Mouse (Mus musculus): ENCODE results near the gene Poc1b.
A peak's percentile ranks its signal among the peaks of the same experiment; 100 is the strongest.

The Poc1b gene

GRCm38 (mm10) chr10:99115471-99116236 lies 8.8 kb downstream of the Poc1b start:
- no peak for DNase-seq (ENCODE audit: low spot score)

- DNase-seq (ENCODE audit: low spot score), result no peak
Observed at GRCm38 (mm10) chr10:99116237-99116632, 9.4 kb downstream of the Poc1b start.

DNA sequence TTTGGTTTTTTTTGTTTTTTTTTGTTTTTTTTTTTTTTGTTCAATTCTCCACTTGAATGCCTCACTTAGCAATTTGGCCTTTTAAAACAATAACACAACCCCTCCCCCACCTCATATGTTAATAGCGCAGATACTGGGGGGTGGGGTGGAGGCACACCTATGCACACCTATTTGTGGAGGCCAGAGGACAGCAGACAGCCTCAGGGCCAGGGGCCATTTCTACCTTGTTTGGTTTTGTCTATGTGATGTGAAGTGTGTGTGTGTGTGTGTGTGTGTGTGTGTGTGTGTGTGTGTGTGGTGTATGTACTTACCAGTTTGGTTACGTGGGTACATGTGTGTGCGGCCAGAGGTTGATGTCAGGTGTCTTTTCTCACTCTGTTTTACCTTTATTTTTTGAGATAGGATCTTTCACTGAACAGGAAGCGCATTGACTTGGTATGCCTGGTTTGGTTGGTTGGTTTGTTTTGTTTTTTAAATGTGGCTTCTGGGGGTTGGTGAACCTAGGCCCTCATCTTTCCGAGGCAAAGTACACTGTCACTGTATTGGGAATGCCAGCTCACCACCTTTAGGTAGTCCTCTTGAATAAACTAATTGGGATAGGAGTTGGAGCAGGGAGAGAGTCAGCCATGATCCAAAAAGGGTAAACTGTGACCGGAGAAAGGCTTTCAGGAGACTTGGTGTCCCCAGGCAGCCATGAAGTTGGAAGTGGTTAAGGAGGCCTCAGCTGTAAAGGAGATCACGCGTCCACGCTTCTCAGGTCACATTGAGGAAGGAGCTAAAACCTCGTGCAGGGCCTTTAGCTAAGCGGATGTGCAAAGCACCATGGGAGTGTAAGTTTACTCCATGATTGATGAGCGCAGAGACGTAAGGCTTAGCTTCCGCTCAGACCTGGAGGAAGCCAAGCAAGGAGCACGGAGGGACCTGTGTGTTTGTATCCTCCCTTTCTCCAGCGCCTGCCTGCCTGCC lies 10.1 kb downstream of the Poc1b start:
- no peak for DNase-seq (ENCODE audit: low spot score)

- DNase-seq (ENCODE audit: low spot score), result no peak
Observed at GRCm38 (mm10) chr10:99117876-99118275, 11.0 kb downstream of the Poc1b start.

DNA sequence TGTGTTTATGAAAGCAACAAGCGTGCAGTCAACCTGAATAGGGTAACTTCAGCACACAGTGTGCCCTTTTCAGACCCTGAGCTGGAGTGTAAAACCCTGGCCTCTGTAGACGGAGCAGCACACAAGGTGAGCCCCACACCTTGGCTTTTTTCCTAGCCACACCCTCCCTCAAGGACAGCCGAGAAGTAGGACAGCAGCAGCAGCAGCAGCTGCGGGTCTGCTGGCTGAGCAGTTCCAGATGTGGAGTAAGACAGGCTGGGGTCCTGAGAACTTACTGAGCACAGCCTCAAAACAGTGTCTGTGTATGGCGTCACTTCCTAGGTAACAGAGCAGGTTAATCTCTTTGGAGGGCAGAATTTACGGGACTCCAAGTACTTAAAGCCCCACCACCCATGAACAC lies 11.9 kb downstream of the Poc1b start:
- no peak for DNase-seq (ENCODE audit: low spot score)

DNA sequence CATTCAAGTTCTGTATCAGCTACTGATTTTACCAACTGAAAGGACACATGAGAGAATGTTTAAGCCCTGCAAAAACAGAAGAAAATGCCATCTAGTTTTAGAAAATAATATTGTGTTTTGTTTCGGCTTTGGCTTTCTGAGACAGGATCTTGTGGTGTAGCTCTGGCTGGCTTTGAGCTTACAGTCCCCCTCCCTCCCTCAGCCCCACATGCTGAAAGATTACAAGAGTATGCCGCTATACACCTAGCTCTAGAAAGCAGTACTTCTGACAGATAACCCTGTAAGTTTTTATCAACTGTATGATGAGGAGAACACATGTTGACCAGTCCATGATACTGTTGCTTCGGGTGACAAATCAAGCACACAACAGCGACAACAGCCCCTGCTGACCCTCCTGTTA lies 12.6 kb downstream of the Poc1b start:
- no peak for DNase-seq (ENCODE audit: low spot score)

DNA sequence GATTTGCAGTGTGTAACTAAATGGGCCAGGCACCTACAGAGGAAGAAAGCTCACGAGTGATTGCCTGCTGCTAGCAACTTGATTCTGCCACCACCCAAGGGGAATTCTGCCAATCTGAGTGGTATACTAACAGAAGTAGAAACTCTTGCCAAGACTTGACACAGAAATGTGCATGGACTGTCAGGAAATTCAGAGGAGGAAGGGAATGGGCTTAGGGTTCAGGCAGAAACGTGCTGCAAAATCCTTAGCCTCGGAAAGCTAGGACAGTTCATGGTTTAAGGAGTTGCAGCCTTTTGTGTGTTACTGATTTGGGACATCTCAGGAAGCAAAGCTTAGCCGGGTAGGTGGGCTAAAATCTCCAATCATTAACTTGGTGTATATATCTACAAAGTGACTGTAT lies 19.4 kb downstream of the Poc1b start, which contains the start of gene Phxr2:
TSS of gene Phxr2 (minus strand) at position 101 of the 400 bp plus-strand sequence.
- no peak for DNase-seq (ENCODE audit: low spot score)

DNA sequence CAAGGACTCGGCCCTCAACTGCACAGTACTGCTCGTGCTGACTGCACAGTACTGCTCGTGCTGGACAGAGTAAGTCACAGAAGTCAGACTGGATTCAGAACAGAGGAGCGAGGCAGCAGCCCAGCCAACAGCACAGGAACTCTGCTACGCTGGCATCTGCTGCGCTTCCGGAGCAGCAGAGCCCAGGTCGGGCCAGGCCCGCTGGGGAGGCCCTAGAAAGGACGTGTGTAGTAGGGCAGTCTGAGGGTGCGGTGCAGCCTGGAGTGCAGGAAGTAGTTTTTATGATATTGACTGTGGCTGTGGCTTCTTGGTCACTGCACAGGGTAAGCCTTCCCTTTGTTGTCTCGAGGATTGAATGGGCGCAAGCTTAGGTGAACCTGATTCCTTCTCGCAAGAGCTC lies 20.1 kb downstream of the Poc1b start:
- no peak for DNase-seq (ENCODE audit: low spot score)

DNA sequence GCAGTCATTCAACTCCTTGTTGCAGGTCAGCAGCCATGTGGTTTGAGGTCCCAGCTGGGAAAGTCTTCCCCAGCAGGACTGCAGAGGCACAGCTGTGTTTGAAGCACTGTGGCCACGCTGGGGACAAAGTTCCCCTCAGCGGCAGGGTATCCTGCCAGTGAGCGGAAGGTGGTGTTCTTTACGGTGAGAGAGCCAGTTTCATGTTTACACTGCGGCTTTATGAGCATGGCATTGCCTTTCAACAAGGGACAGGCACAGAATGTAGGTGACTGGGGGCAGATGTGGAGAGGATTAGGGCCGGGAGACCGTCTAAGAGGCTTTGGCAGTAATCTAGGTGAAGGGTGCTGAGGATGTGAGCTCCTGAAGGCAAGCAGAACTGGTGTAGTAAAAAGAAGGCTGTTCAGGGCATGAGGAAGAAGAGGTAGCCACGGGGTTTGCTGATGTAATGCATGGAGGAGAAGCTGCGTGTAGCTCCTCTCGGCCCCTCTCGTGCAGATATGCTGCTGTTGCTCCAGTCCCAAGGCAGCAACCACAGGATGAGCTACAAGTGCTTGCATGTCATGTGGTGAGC lies 20.9 kb downstream of the Poc1b start:
- no peak for DNase-seq (ENCODE audit: low spot score)

DNA sequence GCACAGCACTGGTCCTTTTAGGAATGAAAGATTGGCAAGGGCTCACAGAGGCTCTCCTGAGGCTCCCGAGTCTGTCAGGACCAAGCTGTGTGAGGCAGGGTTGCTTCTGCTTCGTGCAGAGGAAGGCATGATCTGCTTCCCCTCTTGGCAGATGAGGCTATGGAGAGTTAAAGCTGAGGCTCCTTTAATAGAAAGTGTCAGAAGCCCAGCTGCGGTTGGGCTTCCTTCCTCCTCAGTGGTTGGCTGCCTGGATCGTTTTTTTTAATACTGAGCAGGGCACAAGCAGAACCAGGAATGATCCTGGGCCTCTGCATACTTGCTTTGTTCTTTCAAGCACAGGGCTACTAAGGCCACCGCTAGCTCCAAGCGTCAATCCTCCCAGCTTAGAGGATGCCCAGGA lies 23.8 kb downstream of the Poc1b start:
- peak; percentile 52 for DNase-seq (ENCODE audit: low spot score)

DNA sequence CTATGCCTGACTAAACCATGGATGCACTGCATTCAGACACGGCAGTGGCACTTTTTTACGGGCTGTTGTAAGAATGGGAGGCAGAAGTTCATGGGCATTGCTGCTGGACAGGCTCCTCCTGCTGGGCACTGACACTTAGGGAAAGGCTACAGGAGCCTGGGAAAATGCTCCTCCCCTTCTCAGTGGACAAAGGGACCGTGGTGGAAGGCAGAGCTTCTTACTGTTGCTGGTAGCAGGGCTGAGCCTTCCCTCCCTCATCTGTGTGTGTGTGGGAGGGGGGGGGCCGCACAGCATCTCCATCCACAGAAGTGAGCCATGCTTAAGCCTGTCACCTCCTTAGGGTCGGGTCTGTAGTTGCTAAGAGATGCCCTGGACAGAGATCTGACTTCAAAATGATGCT lies 24.5 kb downstream of the Poc1b start:
- no peak for DNase-seq (ENCODE audit: low spot score)

- DNase-seq (ENCODE audit: low spot score), result peak; percentile 32
Observed at GRCm38 (mm10) chr10:99132189-99132588, 25.4 kb downstream of the Poc1b start.

GRCm38 (mm10) chr10:99132595-99133272 lies 25.9 kb downstream of the Poc1b start:
- no peak for DNase-seq (ENCODE audit: low spot score)

DNA sequence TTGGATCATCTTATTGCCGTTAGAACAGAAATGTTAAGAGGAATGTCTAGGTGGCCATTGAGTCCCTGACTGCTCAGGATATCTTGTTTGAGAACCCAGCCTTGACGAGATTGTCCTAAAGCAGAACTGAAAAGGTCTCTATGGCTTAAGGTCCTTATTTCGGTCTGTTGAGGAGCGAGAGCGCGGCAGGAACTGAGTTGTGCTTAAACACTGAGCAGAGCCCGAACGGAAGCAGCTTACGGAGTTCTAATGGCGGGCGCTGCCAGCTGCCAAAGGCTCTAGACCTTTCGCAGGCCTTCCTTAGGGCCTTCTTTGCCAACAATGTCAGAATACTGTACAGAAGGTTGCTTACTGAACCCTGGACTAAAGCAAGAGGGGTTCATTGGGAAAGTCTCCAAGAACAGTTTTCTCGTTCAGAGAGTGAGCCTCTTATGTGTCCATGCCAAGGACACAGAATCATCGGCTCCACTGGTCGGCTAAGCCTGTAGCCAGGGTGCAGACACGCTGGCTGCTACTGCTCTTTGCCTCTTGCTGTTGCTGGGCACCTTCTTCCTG lies 26.6 kb downstream of the Poc1b start:
- DNase-seq (ENCODE audit: low spot score), result no peak

DNA sequence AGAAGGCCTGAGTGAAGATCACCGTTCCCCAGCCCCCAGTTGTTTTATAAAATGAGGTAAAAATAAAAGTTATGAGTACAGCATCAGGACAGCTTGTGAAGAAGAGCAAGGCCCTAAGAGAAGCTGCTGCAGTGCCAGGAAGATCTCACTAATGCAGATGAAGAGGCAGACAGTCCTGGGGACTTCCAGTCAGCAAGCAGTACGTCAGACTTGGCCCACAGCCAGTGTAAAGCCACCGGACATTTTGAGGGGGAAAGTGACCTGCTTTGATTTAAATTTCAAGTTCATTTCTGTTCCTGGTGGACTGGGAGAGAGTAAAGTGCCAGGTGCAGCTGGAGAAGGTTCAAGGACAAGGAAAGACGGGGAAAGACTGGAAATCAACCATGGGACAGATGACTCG lies 29.5 kb downstream of the Poc1b start:
- DNase-seq (ENCODE audit: low spot score), result no peak

DNA sequence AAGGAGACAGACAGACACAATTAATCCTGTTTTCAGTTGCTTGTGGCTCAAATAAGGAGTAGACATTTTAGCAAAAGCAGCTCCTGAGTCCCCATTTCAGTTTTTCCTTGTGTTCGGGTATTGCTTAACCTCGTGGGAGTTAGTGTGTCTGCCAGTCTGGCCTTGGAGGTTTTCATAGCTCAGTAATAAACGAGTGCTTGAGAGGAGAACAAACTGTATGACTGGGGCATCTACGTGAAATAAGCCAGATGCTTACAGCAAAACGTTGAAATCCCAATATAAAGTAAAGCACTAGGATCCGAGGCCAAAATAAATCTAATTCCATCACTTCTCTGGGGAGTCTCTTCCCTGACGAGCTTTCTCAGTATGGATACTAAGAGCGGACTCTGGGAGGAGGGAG lies 38.8 kb downstream of the Poc1b start:
- DNase-seq (ENCODE audit: low spot score), result no peak

- no peak for DNase-seq (ENCODE audit: low spot score)
Observed at GRCm38 (mm10) chr10:99146596-99146995, 39.8 kb downstream of the Poc1b start.

DNA sequence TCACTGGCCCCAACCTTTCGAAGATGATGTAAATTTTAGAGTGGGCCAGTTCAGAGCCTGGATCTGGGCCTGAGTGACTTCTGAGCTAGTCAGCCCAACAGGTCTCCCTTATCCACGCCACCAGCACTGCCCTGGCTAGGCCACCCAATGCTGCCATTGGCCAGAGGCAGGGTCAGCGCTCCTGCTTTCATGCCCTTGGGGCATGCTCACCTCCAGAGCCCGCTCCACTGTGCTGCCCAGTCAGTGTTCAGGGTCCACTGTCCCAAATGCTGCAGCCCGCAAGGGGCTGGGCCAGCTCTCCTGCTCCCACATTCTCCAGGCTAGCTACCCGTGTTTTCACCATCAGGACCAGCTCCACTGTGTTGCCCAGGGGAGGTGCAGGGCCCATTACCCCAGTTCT lies 43.2 kb downstream of the Poc1b start:
- DNase-seq (ENCODE audit: low spot score), result no peak

DNA sequence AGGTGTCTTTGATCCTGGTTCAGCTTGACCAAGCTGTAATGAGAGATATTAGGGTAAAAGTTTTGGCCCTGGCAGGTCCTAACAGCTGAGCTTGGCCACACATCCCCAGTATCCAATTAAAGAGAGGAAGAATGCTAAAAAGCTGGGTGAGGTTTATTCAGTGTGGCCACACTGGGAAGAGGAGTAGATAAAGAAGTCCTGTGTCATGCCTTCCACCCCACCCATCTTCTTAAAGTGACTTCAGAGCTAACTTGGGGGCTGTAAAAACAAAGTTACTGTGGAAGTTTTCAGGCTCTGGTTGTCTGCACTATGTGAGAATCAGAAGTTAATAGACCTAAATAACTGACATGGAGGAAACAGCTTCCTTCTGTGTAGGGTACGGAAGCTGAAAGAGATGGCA lies 44.7 kb downstream of the Poc1b start:
- DNase-seq (ENCODE audit: low spot score), result no peak

- no peak for DNase-seq (ENCODE audit: low spot score)
Observed at GRCm38 (mm10) chr10:99152063-99152462, 45.2 kb downstream of the Poc1b start.

GRCm38 (mm10) chr10:99154635-99155034 lies 47.8 kb downstream of the Poc1b start:
- DNase-seq (ENCODE audit: low spot score), result no peak

GRCm38 (mm10) chr10:99156808-99157207 lies 50.0 kb downstream of the Poc1b start:
- DNase-seq (ENCODE audit: low spot score), result no peak

Data from layer of hippocampus, adult 11-12 months (tissue).